Mouse (Mus musculus): Measurements from ENCODE around the gene Tfap4. TPM values are rescaled to one million over a fixed set of nuclear protein-coding genes. Genes with fewer than 3 reads are reported as not detected.

Tfap4 gene
- polyA plus RNA-seq, 1 experiment = 8.0 TPM

DNA sequence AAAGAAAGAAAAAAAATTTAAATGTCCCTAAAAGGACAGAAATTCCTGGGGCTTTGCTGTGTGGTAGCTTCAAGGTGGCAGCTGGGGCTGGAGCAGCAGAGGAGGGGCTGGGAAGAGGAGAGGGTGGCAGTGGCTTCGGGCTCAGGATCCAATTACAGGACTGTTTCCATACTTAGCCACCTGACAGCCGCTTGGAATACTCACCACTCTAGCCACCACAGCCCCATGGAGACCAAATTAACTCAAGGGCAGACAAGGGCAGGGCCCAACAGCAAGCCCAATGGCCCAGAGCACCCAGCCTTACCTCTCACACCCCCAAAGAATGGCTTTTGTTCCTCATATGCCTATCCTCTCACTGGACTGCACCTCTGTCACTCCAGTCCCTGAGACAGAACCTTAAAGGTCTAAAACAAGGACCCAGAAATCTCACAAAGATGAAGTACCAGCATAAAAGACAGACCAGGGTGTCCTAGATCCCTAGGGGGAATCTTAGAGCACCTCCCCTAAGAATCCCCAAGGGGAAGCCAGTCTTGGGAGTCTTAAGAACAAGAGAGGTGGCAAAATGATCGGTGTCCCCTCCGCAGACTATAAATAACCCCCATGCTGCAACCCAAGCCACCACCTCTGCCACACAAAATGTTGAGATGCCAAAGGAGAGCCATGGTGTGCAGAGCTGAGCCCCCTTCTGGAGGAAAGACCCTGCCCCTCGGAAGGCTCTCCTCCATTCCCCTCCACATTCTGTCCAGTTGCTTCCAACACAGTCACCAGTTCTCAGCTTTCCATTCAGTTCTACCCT lies 37.7 kb downstream of the Tfap4 start:
- H3K27ac ChIP-seq (ENCODE audit: insufficient read depth, low read depth, low read length) = no peak overlapping the region
- H3K4me1 ChIP-seq (ENCODE audit: control insufficient read depth, insufficient read depth, low read length) = peaks cover 8% of the 10 kb centered on the region
- no peak overlapping the region for H3K4me3 ChIP-seq (ENCODE audit: insufficient read depth, low read length)
- TF ChIP-seq CTCF (IDR thresholded peaks at IDR 0.05; ENCODE audit: low read depth, low read length) (no peak), POLR2A (IDR thresholded peaks at IDR 0.05; ENCODE audit: borderline replicate concordance, low read depth, low read length) (no peak)

DNA sequence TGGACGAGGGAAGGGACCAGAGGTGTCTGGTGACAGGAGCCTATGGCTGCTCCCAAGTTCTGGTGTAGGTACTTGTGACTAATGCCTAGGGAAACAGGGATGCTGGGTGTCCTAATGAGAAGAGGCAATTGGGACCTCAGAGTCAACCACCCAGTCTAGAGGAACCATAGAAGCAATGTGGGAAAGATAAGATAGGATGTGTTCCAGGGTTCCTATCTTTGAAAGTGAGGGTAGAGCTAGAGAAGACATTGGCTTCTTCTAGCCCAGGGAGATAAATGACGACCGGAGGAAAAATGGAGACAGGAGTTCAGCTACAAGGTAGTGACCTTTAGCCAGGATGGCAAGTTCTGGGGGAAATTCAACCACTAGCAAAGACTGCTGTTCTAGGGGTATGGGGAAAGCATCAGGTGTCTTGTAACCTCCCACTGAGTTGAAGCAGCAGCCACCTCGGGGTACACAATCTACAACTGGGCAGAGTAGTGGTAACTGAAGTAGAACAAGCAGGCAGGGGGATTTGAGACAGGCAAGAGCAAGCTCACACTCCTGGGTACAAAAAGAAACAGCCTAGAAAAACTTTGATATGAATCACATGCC lies 38.5 kb downstream of the Tfap4 start:
- no peak overlapping the region for H3K27ac ChIP-seq (ENCODE audit: insufficient read depth, low read depth, low read length)
- peaks cover 8% of the 10 kb centered on the region for H3K4me1 ChIP-seq (ENCODE audit: control insufficient read depth, insufficient read depth, low read length)
- TF ChIP-seq POLR2A (IDR thresholded peaks at IDR 0.05; ENCODE audit: borderline replicate concordance, low read depth, low read length) (no peak), CTCF (IDR thresholded peaks at IDR 0.05; ENCODE audit: low read depth, low read length) (no peak)
- H3K4me3 ChIP-seq (ENCODE audit: insufficient read depth, low read length) = no peak overlapping the region

DNA sequence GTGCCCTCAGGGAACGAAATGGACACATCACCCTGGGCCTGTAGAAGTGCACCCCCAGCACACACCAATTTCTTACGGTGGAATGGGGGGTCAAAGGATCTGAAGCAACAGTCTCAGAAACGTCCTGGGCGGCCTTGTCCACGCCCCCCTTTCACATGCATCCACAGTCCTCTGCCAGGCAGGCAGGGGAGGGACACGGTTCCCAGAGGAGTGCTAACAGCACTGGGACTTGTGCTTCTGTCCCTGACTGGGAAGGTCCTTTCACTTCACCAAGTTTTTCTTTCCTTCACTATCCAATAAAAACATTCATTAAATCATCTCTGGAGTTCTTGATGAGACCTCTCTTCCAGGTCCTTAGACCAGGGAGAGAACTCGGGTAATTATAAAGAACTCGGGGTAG lies 39.0 kb downstream of the Tfap4 start:
- no peak overlapping the region for H3K27ac ChIP-seq (ENCODE audit: insufficient read depth, low read depth, low read length)
- no peak overlapping the region for H3K4me3 ChIP-seq (ENCODE audit: insufficient read depth, low read length)
- TF ChIP-seq CTCF (IDR thresholded peaks at IDR 0.05; ENCODE audit: low read depth, low read length) = no peak
- H3K4me1 ChIP-seq (ENCODE audit: control insufficient read depth, insufficient read depth, low read length) = peaks cover 8% of the 10 kb centered on the region

DNA sequence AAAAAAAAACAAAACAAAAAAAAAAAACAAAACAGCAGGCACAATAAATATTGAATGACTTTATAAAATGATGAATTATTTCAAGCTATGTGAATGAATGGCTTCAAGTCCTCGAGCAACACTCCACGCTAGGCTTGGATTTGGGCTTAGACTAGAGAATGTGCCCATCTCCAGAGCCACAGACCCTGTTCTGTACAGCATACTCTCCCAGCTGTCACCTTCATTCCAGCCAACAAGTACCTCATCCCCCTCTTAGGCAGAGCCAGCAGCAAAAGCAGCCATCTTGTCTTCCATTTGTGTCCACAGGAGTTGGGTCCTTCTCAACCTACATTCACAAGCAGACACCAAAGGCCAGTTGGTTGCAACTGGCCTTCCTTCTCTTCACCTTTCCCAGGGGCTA lies 39.8 kb downstream of the Tfap4 start:
- TF ChIP-seq CTCF (IDR thresholded peaks at IDR 0.05; ENCODE audit: low read depth, low read length) (no peak), POLR2A (IDR thresholded peaks at IDR 0.05; ENCODE audit: borderline replicate concordance, low read depth, low read length) (no peak)
- Histone ChIP-seq H3K27ac (ENCODE audit: insufficient read depth, low read depth, low read length) (no peak overlapping the region), H3K4me1 (ENCODE audit: control insufficient read depth, insufficient read depth, low read length) (peaks cover 5% of the 10 kb centered on the region), H3K4me3 (ENCODE audit: insufficient read depth, low read length) (no peak overlapping the region)

DNA sequence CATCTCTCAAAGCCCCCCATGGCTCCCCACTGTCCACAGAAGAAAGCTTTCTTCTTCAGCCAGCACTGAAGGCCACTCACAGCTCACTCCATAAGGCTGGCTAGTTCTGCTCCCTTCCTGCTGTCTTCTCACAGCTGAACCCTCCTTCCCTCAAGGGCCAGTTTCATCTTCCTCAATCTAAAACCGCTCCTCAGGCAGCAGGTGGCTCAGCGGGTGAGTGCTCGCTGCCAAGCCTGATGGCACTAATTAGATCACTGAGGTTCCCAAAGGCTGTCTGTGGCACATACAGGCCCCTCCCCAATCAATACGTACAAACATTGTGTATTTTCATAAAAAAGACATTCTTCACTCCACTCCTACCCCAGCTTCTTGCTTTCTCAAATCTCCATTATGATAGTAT lies 40.5 kb downstream of the Tfap4 start:
- TF ChIP-seq CTCF (IDR thresholded peaks at IDR 0.05; ENCODE audit: low read depth, low read length) = no peak
- TF ChIP-seq POLR2A (IDR thresholded peaks at IDR 0.05; ENCODE audit: borderline replicate concordance, low read depth, low read length) = no peak
- no peak overlapping the region for H3K4me3 ChIP-seq (ENCODE audit: insufficient read depth, low read length)
- H3K4me1 ChIP-seq (ENCODE audit: control insufficient read depth, insufficient read depth, low read length) = peaks cover 5% of the 10 kb centered on the region
- H3K27ac ChIP-seq (ENCODE audit: insufficient read depth, low read depth, low read length) = no peak overlapping the region

DNA sequence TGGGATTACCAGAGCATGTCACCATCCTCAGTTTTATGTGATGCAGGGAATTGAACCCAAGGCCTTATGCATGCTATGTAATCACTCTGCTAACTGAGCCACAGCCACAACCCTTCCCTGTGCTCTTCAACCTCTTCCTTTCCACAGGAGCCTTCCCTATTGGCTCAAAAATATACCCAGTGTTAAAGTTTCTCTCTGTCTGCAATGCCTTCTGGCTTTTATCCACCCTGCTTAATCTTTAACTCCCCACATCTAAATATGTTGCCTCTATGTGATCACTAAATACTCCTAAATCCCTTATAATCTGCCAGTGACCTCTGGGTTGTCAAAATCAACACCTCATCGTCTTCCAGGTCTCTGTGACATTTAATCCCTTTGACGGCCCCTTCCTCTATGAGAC lies 41.7 kb downstream of the Tfap4 start:
- peaks cover 5% of the 10 kb centered on the region for H3K4me1 ChIP-seq (ENCODE audit: control insufficient read depth, insufficient read depth, low read length)
- H3K27ac ChIP-seq (ENCODE audit: insufficient read depth, low read depth, low read length) = no peak overlapping the region
- TF ChIP-seq CTCF (IDR thresholded peaks at IDR 0.05; ENCODE audit: low read depth, low read length) (no peak), POLR2A (IDR thresholded peaks at IDR 0.05; ENCODE audit: borderline replicate concordance, low read depth, low read length) (no peak)
- no peak overlapping the region for H3K4me3 ChIP-seq (ENCODE audit: insufficient read depth, low read length)

DNA sequence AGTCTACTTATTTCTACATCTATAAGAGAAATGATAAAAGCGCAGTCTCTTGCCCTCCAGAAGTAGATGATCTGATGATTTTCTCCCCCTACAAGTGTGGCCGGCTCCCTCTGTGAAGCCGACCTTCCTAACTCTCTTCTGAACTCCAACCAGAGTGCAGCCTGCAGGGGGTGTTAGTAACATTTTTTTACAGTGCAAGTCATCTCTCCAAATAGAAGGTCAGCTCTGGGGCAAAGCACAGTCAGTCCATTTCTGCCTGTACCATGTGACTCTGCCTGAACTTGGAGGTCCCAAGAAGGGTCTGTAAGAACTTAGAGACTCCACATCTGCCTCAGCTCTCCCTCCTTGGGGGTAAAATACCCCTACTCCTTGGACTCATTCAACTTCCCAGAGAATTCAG lies 45.3 kb downstream of the Tfap4 start:
- Histone ChIP-seq H3K27ac (ENCODE audit: insufficient read depth, low read depth, low read length) (no peak overlapping the region), H3K4me3 (ENCODE audit: insufficient read depth, low read length) (no peak overlapping the region), H3K4me1 (ENCODE audit: control insufficient read depth, insufficient read depth, low read length) (peaks cover 16% of the 10 kb centered on the region)
- TF ChIP-seq CTCF (IDR thresholded peaks at IDR 0.05; ENCODE audit: low read depth, low read length) = no peak

DNA sequence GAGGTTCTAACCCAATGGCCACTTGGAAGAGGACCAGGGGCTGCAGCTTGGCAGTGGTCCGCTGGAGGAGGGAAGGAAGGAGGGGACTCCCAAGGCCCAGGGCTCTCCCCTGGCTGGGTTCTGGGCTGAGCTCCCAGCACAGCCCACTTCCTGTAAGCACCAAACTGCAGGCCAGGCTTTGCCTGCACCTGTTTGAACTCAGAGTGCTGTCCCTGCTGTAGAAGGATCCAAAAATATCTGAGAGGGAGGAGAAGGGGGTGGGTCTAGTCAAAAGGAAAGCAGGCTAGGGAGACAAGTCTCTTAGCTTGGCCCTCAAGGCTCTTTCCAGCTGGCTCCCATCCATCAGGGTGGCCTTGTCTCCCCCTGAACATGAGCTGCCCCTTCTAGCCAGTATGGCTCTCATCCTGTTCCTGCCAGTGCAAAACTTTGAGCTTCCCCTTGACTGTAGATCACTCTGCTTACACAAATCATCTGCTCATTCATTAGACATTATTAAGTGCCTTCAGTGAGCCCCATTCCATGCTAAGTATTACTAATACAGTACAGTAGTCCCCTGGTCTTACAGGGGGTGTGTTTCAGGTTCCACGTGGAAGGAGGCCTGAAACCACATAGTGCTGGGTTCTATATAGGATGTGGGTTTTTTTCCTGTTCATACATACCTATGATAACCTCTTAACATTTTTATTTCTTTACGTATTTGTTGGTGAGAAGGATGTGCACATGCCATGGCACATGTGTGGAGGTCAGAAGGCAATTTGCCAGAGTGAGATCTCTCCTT lies 46.8 kb downstream of the Tfap4 start:
- Histone ChIP-seq H3K4me1 (ENCODE audit: control insufficient read depth, insufficient read depth, low read length) (peaks cover 12% of the 10 kb centered on the region), H3K4me3 (ENCODE audit: insufficient read depth, low read length) (no peak overlapping the region), H3K27ac (ENCODE audit: insufficient read depth, low read depth, low read length) (no peak overlapping the region)
- TF ChIP-seq CTCF (IDR thresholded peaks at IDR 0.05; ENCODE audit: low read depth, low read length) (no peak), POLR2A (IDR thresholded peaks at IDR 0.05; ENCODE audit: borderline replicate concordance, low read depth, low read length) (no peak)

DNA sequence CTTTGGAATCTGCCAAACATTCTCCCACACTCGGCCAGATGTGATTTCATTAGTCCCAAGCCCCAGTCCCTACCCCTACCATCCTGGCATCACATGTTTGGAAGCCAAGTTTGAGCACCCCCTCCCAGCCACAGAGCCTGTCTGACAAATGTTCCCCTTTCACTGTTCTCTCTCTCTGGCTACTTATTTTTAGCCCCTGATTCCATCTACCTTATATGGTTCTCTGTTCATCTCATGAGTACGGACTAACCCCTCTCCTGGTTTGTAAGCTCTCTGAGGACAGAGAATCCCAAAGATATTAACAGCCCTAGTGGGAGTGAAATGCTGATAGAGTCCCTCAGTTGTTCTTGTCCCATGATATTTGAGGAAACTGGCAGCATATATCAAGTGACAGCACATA lies 48.3 kb downstream of the Tfap4 start:
- no peak overlapping the region for H3K27ac ChIP-seq (ENCODE audit: insufficient read depth, low read depth, low read length)
- TF ChIP-seq POLR2A (IDR thresholded peaks at IDR 0.05; ENCODE audit: borderline replicate concordance, low read depth, low read length) = no peak
- no peak for TF ChIP-seq CTCF (IDR thresholded peaks at IDR 0.05; ENCODE audit: low read depth, low read length)

DNA sequence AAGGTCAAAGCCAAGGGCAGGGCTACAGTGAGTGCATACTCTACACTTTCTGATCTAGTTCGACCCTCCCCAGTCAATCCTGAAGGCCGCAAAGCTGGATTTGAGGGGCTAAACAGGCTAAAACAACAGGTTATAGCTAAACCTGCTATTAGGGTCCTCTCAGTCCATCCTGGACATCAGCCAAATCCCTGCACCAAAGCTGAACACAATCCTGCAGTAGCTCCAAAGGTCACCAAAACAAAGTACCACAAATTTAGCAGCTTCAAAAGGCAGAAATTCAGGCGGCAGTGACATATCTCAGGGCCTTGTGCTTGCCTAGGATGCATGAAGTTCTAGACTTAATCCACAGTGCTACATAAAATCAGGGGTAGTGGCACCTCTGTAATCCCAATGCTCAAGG lies 53.5 kb downstream of the Tfap4 start:
- no peak overlapping the region for H3K4me3 ChIP-seq (ENCODE audit: insufficient read depth, low read length)
- no peak overlapping the region for H3K27ac ChIP-seq (ENCODE audit: insufficient read depth, low read depth, low read length)
- no peak for TF ChIP-seq POLR2A (IDR thresholded peaks at IDR 0.05; ENCODE audit: borderline replicate concordance, low read depth, low read length)
- no peak for TF ChIP-seq CTCF (IDR thresholded peaks at IDR 0.05; ENCODE audit: low read depth, low read length)
- H3K4me1 ChIP-seq (ENCODE audit: control insufficient read depth, insufficient read depth, low read length) = peaks cover 7% of the 10 kb centered on the region

More for the DNA sequence above, 48.3 kb downstream of the Tfap4 start:
- no peak overlapping the region for H3K4me3 ChIP-seq (ENCODE audit: insufficient read depth, low read length)
- peaks cover 12% of the 10 kb centered on the region for H3K4me1 ChIP-seq (ENCODE audit: control insufficient read depth, insufficient read depth, low read length)
